In genomic region chr19:45105591-45105990, GRCm38 (mm10) we compare ENCODE assay signal across 26 mouse cellular contexts. TPM values are rescaled to one million over a fixed set of nuclear protein-coding genes. Genes with fewer than 3 reads are reported as not detected.
DNase-seq lines count a peak whose midpoint lies in the region; ATAC-seq lines count a peak whose summit lies in the region.
"Had no signal": no experiment of that assay in that cellular context is flagged by ENCODE, and none has a peak within 500 bp of the region (broad histone marks: within the 10 kb centered on the region; RNA-seq: fewer than 3 reads in every experiment).

No protein-coding gene starts in this region.

- H3K9me3 ChIP-seq in midbrain, embryonic 11.5 days (ENCODE audit: control insufficient read depth, low read length): no peaks in the 10 kb centered on the region
- H3K9me3 ChIP-seq: embryonic facial prominence, embryonic 13.5 days; embryonic facial prominence, embryonic 15.5 days; forebrain, embryonic 10.5 days; forebrain, embryonic 12.5 days had no signal

- no peak overlapping the region for H3K9ac ChIP-seq in midbrain, embryonic 11.5 days (ENCODE audit: low read length)
- H3K9ac ChIP-seq: embryonic facial prominence, embryonic 13.5 days; embryonic facial prominence, embryonic 15.5 days; forebrain, embryonic 12.5 days had no signal

- DNase-seq in heart, postnatal 4 days: peak; percentile 25
- no peak for DNase-seq in heart, adult 9 months (ENCODE audit: low spot score in 2 of 2)
- DNase-seq in NIH3T3 (ENCODE audit: low read depth): peak; percentile 85
- peak; percentile 58 for DNase-seq in adipocyte (ENCODE audit: low spot score)
- DNase-seq in midbrain, embryonic 11.5 days (ENCODE audit: low spot score, missing footprints): no peak
- DNase-seq: adrenal gland, adult 2 months; adrenal gland, postnatal 10 days; adrenal gland, postnatal 25 days; cerebellum, adult 11 months; cerebellum, adult 18-20 months; cerebellum, adult 9-10 months; cerebellum, postnatal 36 days; embryo, embryonic 11 days had no signal

- no peaks in the 10 kb centered on the region for H3K4me1 ChIP-seq in midbrain, embryonic 11.5 days (ENCODE audit: control insufficient read depth, insufficient read depth, low read length)
- H3K4me1 ChIP-seq: embryonic facial prominence, embryonic 15.5 days; forebrain, embryonic 12.5 days had no signal

- H3K36me3 ChIP-seq in midbrain, embryonic 11.5 days (ENCODE audit: control insufficient read depth, insufficient read depth, low read length): no peaks in the 10 kb centered on the region
- H3K36me3 ChIP-seq: embryonic facial prominence, embryonic 13.5 days; embryonic facial prominence, embryonic 15.5 days; forebrain, embryonic 10.5 days; forebrain, embryonic 12.5 days had no signal

- no peak overlapping the region for H3K27ac ChIP-seq in midbrain, embryonic 11.5 days (ENCODE audit: low read depth, low read length)
- H3K27ac ChIP-seq: embryonic facial prominence, embryonic 13.5 days; embryonic facial prominence, embryonic 15.5 days; forebrain, embryonic 10.5 days; forebrain, embryonic 12.5 days had no signal

- H3K4me2 ChIP-seq in midbrain, embryonic 11.5 days: no peak overlapping the region
- H3K4me2 ChIP-seq: embryonic facial prominence, embryonic 13.5 days; embryonic facial prominence, embryonic 15.5 days; forebrain, embryonic 12.5 days had no signal

- WGBS in midbrain, embryonic 11.5 days: 68% methylated on average over 1 of the region's 1 CpGs

- no peaks in the 10 kb centered on the region; the same call in 1 of the 2 replicates for H3K27me3 ChIP-seq in midbrain, embryonic 11.5 days (ENCODE audit: control insufficient read depth, insufficient read depth, low read length)

- H3K4me3 ChIP-seq in midbrain, embryonic 11.5 days (ENCODE audit: low read depth, low read length): no peak overlapping the region
- H3K4me3 ChIP-seq: embryonic facial prominence, embryonic 13.5 days; embryonic facial prominence, embryonic 15.5 days; erythroblast, embryonic 14.5 days; forebrain, embryonic 10.5 days; forebrain, embryonic 12.5 days had no signal

- no peak for ATAC-seq in midbrain, embryonic 11.5 days (ENCODE audit: low FRiP score)
- ATAC-seq: activated CD4-positive, CD25-positive, alpha-beta regulatory T cell, adult 4 months; forebrain, embryonic 14.5 days; forebrain, embryonic 16.5 days; Patski had no signal

RNA-seq across cellular contexts. Expression of gene Kazald1, which starts 30.6 kb away (rescaled TPM):
- 1 to 10 TPM; 5.1 to 6.2 TPM for total RNA-seq in heart, postnatal 4 days (2021)
- 0.38 and 0.39 TPM in 2 replicates for polyA plus RNA-seq in midbrain, embryonic 11.5 days (2014; fragmentation: Nextera tagmentation; extraction: Ambion mirVana)
- polyA plus RNA-seq: erythroblast, embryonic 14.5 days had no signal

RNA-seq across cellular contexts. Expression of gene Tlx1, which starts 44.9 kb away (rescaled TPM):
- 1 to 10 TPM in 1 of 2 experiments, under 1 TPM in 1; 0.88 to 1.4 TPM for total RNA-seq in heart, postnatal 4 days (2021)
- 0.27 and 0.32 TPM in 2 replicates for polyA plus RNA-seq in midbrain, embryonic 11.5 days (2014; fragmentation: Nextera tagmentation; extraction: Ambion mirVana)
- total RNA-seq: adrenal gland, adult 2 months; adrenal gland, postnatal 25 days; adrenal gland, postnatal 4 days; common myeloid progenitor, adult 5-6 weeks; MEL had no signal
- polyA plus RNA-seq: activated CD4-positive, CD25-positive, alpha-beta regulatory T cell, adult 4 months; adrenal gland, adult 2 months; C2C12; erythroblast, embryonic 14.5 days; forebrain, embryonic 10.5 days; forebrain, embryonic 14.5 days; forebrain, embryonic 16.5 days; Patski had no signal

RNA-seq across cellular contexts. Expression of gene Sfxn3, which starts 58.3 kb away (rescaled TPM):
- total RNA-seq in heart, postnatal 4 days (2021): 10 to 100 TPM; 26.3 to 27.2 TPM
- 17.7 and 20.4 TPM in 2 replicates for polyA plus RNA-seq in midbrain, embryonic 11.5 days (2014; fragmentation: Nextera tagmentation; extraction: Ambion mirVana)

Comparison
In these comparisons a context has a peak if more than half of its experiments do, and no peak if none do; other contexts are left out.
1. DNase-seq: peak in heart, postnatal 4 days (single experiment), NIH3T3 (single experiment) and adipocyte (single experiment); none in heart, adult 9 months (0 of 2) and midbrain, embryonic 11.5 days (single experiment).